Mouse (Mus musculus): ENCODE data around the gene Sh3bp4. TPM values are rescaled to one million over a fixed set of nuclear protein-coding genes. Genes with fewer than 3 reads are reported as not detected.

The Sh3bp4 gene
- polyA plus RNA-seq, 1 experiment from 2014 or later, result 20.8 TPM

DNA sequence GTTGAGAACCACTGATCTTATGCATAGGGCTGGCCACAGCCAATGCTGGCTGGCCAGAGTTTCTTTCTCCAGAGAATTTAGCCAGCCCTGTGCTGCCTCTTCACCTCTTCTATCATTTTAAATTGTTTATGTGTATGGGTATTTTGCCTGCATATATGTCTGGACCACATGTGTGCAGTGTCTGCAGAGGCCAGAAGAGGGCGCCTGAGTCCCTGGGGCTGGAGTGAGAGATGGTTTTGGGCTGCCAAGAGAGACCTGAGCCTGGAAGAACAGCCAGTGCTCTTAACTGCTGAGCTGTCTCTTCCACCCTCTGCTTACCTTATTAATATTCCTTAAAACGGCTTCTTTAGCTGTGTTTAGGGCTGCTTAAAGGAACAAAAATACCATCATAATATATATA, 105.1 kb downstream of the Sh3bp4 start:
- no peak overlapping the region for H3K9ac ChIP-seq (replicated peaks)
- no peaks in the 10 kb centered on the region for H3K27me3 ChIP-seq
- H3K9me3 ChIP-seq, result no peaks in the 10 kb centered on the region
- H3K4me1 ChIP-seq, result 0 out of 2 replicates have a peak, but pooled peaks cover 4% of the 10 kb centered on the region
- H3K27ac ChIP-seq (replicated peaks), result no peak overlapping the region
- WGBS, result 62% methylated on average over 2 of the region's 2 CpGs
- H3K4me3 ChIP-seq, result no peak overlapping the region
- H3K4me2 ChIP-seq (replicated peaks), result no peak overlapping the region
- ATAC-seq (replicated peaks), result no peak
- no peaks in the 10 kb centered on the region for H3K36me3 ChIP-seq

DNA sequence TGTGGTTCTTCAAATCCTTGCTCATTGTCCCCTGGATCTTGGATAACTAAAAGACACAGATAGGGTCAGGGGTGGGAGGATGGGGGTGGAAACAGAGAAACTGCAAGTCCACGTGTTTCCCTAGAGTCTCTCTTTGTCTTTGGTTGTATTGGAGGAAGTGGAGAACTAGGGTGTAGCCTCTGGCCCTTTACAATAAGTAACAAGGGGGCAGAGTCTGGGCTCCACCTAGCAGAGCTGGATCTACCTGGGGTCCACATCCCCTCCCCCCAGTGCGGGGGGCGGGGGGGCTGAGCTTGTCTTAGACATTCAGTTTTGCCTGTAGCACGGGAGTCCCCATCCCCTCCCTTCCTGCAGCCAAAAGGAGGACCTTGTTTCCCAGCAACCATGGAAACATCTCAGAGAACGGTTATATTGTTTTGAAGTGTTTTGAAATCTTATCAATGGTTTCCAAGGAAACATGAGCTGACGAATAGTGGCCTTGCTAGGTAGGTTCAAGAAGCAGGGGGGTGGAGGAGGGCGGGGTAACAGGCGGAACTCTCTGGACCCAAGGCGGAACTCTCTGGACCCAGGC, 113.1 kb downstream of the Sh3bp4 start:
- peak overlapping the region; percentile 58 for H3K27ac ChIP-seq (replicated peaks)
- no peaks in the 10 kb centered on the region for H3K9me3 ChIP-seq
- no peaks in the 10 kb centered on the region for H3K36me3 ChIP-seq
- H3K27me3 ChIP-seq, result no peaks in the 10 kb centered on the region
- peaks cover 15% of the 10 kb centered on the region for H3K4me1 ChIP-seq
- peak overlapping the region; percentile 14; the same call in 1 of the 2 replicates for H3K4me2 ChIP-seq (replicated peaks)
- peak; percentile 74 for ATAC-seq (replicated peaks)
- H3K4me3 ChIP-seq, result no peak overlapping the region
- 4% methylated on average over 9 of the region's 9 CpGs for WGBS
- H3K9ac ChIP-seq (replicated peaks), result no peak overlapping the region

DNA sequence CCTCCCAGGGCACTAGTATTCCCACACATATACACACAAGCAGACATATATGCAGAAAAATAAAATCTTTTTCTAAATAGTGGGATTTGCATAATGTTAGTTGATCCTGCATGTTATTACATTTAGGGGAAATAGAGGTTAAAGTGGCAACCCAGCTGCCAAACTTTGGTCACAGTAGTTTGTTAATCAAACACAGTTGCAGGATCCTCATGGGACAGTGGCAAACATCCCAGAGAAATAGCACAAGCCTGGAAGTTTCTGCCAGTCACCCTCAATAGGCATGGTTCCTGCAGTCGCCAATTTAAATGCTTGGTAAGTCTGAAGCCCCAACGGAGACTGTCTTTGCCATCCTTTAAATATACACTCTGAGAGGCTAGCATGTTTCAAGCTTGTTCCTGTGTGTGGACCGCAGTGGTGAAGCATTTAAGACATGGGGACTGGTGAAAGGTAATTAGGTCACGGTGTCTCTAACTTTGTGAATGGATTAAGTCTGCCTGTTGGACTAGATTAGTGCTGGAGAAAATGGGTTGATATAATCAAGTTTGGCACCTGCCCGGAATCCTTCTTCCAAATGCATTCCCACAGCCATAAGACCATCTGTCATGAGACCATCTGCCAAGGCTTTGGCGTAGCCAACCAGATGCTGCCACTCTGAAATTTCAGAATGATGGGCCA, 114.0 kb downstream of the Sh3bp4 start:
- Histone ChIP-seq H3K27ac (replicated peaks) (peak overlapping the region; percentile 58), H3K27me3 (no peaks in the 10 kb centered on the region)
- WGBS, result 51% methylated on average over 6 of the region's 6 CpGs

DNA sequence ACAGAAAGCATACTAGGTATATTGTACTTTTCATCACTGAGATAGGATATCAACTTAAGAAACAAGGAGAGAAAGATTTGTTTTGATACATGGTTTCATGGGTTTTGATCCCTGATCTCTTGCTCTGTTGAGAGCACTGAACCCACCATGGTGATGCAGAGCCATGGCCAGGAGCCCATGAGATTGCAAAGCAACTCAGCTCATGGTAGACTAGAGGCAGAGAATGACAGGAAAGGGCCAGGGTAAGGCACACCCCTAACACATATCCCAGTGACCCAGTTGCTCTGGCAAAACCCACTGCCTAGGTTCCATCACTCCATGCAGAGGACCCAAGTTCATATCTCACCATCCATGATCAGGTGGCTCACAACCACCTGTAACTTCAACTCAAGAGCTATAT, 114.6 kb downstream of the Sh3bp4 start:
- Histone ChIP-seq H3K27me3 (no peaks in the 10 kb centered on the region), H3K27ac (replicated peaks) (no peak overlapping the region), H3K36me3 (no peaks in the 10 kb centered on the region)

More for the DNA sequence above, 114.0 kb downstream of the Sh3bp4 start:
- H3K36me3 ChIP-seq, result no peaks in the 10 kb centered on the region
- no peak overlapping the region for H3K4me3 ChIP-seq
- no peaks in the 10 kb centered on the region for H3K9me3 ChIP-seq
- ATAC-seq (replicated peaks), result peak; percentile 36; the same call in 1 of the 2 replicates
- peaks cover 15% of the 10 kb centered on the region for H3K4me1 ChIP-seq
- no peak overlapping the region for H3K4me2 ChIP-seq (replicated peaks)
- no peak overlapping the region for H3K9ac ChIP-seq (replicated peaks)

DNA sequence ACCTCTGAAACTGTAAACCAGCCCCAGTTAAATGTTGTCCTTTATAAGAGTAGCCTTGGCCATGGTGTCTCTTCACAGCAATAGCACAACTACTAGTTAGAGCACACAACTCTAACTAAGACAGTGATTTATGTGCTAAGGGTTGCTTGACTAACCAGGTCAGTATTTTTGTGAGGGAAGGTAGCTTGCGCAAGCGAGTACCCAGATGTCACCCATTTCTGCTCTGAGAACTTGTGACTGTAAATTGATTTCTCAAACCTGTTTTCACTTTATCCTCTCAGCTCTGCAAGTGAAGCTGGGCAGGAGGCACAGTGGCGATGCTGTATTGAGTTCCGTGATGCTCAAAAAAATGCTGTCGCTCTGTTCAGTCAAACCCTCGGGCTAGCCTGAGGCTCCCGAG, 117.2 kb downstream of the Sh3bp4 start:
- Histone ChIP-seq H3K27me3 (no peaks in the 10 kb centered on the region), H3K9ac (replicated peaks) (no peak overlapping the region), H3K9me3 (no peaks in the 10 kb centered on the region), H3K36me3 (no peaks in the 10 kb centered on the region), H3K27ac (replicated peaks) (no peak overlapping the region), H3K4me3 (no peak overlapping the region), H3K4me2 (replicated peaks) (no peak overlapping the region), H3K4me1 (peaks cover 15% of the 10 kb centered on the region)
- no peak for ATAC-seq (replicated peaks)
- 83% methylated on average over 7 of the region's 7 CpGs for WGBS

More for the DNA sequence above, 114.6 kb downstream of the Sh3bp4 start:
- no peak overlapping the region for H3K4me2 ChIP-seq (replicated peaks)
- H3K9me3 ChIP-seq, result no peaks in the 10 kb centered on the region
- no peak overlapping the region for H3K4me3 ChIP-seq
- peaks cover 15% of the 10 kb centered on the region for H3K4me1 ChIP-seq
- ATAC-seq (replicated peaks), result no peak
- H3K9ac ChIP-seq (replicated peaks), result no peak overlapping the region

DNA sequence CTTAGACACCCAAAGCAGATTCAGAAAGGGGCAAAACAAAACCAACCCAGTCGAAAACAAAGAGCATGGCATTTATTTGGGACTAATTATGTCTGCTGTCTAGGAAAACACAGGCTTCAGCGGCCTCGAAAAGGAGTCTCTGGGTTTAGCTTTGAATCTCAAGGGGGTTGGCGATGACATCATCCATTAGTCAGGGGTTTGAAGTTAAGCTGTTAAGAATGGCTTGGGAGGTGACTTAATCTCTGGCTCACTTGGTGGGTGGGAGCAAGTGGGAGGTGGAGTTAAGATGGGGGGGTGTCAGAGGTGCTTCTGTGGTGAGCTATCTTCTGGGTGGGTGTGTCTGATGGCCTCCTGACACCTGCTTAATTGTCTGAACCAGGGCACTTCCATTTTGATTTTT, 117.9 kb downstream of the Sh3bp4 start:
- Histone ChIP-seq H3K36me3 (no peaks in the 10 kb centered on the region), H3K4me1 (peaks cover 14% of the 10 kb centered on the region), H3K9me3 (no peaks in the 10 kb centered on the region), H3K27ac (replicated peaks) (no peak overlapping the region), H3K4me3 (no peak overlapping the region), H3K9ac (replicated peaks) (no peak overlapping the region), H3K4me2 (replicated peaks) (no peak overlapping the region), H3K27me3 (no peaks in the 10 kb centered on the region)
- ATAC-seq (replicated peaks), result no peak
- WGBS, result 10% methylated on average over 4 of the region's 4 CpGs

DNA sequence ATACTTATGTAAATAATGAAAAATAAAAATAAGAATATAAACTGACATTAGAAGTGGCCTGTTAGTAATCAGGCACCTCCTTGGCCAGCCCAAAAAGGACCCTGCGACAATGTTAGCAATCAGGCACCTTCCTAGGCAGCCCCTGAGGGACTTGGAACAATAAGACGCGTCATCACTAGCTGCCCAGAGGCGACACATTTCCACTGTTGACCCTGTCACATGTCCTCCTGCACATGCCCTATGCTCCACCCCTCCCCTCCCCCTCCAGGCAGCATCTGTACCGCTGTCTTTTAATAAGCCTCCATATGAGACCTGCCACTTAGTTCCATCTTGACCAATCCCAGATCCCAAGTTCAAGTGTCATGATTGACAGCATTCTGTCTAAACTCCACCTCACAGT, 119.0 kb downstream of the Sh3bp4 start:
- WGBS, result 79% methylated on average over 5 of the region's 5 CpGs
- H3K4me2 ChIP-seq (replicated peaks), result no peak overlapping the region
- H3K4me1 ChIP-seq, result peaks cover 2% of the 10 kb centered on the region; the same call in 1 of the 2 replicates
- no peaks in the 10 kb centered on the region for H3K36me3 ChIP-seq
- H3K27ac ChIP-seq (replicated peaks), result no peak overlapping the region
- no peak overlapping the region for H3K9ac ChIP-seq (replicated peaks)
- no peak overlapping the region for H3K4me3 ChIP-seq
- H3K27me3 ChIP-seq, result no peaks in the 10 kb centered on the region
- H3K9me3 ChIP-seq, result no peaks in the 10 kb centered on the region
- ATAC-seq (replicated peaks), result no peak

DNA sequence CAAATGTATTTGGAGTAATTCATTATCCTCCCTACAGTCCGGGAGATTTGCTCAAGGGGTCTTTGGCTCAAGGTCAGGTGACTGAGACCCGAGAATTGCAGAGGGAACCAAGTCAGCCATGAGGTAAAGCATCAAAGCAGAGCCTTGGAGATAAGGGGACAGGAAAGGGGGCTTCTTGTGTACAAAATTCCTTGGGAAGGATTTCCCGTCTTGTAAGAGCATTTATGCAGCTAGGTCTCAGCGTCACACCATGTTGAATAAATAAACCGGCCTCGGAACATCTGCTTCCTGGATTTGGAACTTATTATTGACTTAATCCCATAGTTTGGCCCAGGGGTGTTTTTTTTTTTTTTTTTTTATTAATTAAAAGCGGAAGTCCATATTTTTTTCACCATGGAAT, 120.4 kb downstream of the Sh3bp4 start:
- 51% methylated on average over 7 of the region's 7 CpGs for WGBS
- no peak overlapping the region for H3K9ac ChIP-seq (replicated peaks)
- no peak overlapping the region for H3K27ac ChIP-seq (replicated peaks)
- no peak for ATAC-seq (replicated peaks)
- H3K4me3 ChIP-seq, result no peak overlapping the region
- no peaks in the 10 kb centered on the region for H3K36me3 ChIP-seq
- H3K4me2 ChIP-seq (replicated peaks), result no peak overlapping the region
- H3K4me1 ChIP-seq, result no peaks in the 10 kb centered on the region
- no peaks in the 10 kb centered on the region for H3K27me3 ChIP-seq
- H3K9me3 ChIP-seq, result no peaks in the 10 kb centered on the region

DNA sequence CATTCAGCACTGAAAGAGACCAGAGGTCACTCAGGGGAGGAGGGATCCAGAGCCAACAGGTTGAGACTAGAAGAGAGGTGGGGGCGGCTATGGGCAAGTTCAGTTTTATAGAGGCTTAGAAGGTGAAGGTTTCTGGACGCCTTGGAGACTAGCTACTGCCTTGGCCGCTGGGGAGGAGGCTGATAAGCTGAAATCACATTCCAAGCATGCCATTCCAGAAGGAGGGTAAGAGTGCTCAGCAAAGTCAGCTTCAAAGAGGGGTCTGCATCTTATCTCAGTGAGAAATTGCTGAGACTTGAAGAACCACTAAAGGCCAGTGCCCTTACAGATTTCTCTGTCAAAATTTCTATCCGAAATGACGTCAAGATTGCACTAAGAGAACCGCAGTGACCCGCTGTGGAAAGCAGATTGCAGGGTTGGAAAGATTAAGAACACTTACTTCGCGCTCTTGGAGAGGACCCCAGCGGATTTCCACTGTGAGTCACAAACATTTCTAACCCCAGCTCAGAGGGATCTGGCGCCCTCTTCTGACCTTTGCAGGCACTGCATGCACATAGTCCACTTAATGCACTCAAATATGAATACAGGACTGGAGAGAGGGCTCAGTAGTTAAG, 121.0 kb downstream of the Sh3bp4 start:
- no peak for ATAC-seq (replicated peaks)
- no peaks in the 10 kb centered on the region for H3K27me3 ChIP-seq
- H3K4me3 ChIP-seq, result no peak overlapping the region
- H3K36me3 ChIP-seq, result no peaks in the 10 kb centered on the region
- no peaks in the 10 kb centered on the region for H3K9me3 ChIP-seq
- WGBS, result 23% methylated on average over 11 of the region's 11 CpGs
- no peak overlapping the region for H3K27ac ChIP-seq (replicated peaks)
- H3K9ac ChIP-seq (replicated peaks), result no peak overlapping the region
- H3K4me1 ChIP-seq, result no peaks in the 10 kb centered on the region
- no peak overlapping the region for H3K4me2 ChIP-seq (replicated peaks)

DNA sequence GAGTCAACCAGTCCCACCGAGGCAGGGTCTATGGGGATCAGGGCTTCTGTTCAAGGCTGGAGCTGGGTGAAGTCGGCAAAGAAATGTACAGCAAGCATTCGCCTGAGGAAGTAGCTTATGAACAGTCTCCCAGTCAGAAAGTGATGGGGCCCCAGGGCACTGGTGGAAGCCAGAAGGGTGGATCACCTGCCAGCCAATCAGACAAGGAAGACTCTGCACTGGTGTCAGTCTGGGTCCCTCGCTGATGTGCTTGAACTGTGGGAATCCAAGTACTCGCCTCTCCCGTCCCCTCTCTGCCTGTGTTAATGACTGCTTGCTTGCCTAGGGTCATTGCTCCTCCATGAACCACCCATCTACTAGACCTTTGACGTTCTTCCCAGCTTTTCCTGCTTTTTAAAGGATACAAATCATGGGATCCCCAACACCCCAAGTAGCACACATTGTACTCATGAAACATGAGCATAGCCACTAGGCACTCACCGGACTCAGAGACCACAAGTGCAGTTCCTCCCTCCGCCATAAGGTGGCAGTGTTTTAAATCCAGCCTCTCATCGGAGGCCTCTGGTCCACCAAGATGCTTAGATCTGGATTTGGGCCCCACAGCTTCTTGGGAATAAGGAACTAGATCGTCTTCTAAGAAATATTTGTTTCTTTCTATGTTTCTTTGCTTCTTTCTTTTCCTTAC, 122.5 kb downstream of the Sh3bp4 start:
- no peaks in the 10 kb centered on the region for H3K4me1 ChIP-seq
- WGBS, result 74% methylated on average over 11 of the region's 11 CpGs
- H3K27ac ChIP-seq (replicated peaks), result no peak overlapping the region
- no peak overlapping the region for H3K4me2 ChIP-seq (replicated peaks)
- H3K27me3 ChIP-seq, result no peaks in the 10 kb centered on the region
- no peak overlapping the region for H3K9ac ChIP-seq (replicated peaks)
- no peak for ATAC-seq (replicated peaks)
- H3K36me3 ChIP-seq, result no peaks in the 10 kb centered on the region
- H3K9me3 ChIP-seq, result no peaks in the 10 kb centered on the region
- no peak overlapping the region for H3K4me3 ChIP-seq

DNA sequence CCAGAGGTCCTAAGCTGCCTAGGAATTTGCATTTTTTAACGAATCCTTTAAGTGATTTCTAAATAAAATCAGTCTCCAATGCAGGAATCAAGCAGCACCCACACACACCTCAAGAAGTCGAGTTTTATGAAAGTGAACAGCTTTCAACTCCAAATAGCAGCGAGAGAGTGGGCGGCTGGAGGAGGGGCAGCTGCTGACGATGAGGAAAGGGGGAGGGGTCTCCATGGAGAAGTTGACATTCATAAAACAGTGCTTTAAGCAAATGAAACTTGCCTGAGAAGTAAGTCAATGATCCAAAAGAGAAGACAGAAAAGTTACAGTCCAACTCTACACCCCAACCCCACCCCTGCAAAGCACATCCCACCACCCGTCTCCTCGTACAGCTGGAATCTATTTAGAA, 123.4 kb downstream of the Sh3bp4 start:
- no peak overlapping the region for H3K9ac ChIP-seq (replicated peaks)
- no peak for ATAC-seq (replicated peaks)
- no peaks in the 10 kb centered on the region for H3K9me3 ChIP-seq
- H3K4me2 ChIP-seq (replicated peaks), result no peak overlapping the region
- H3K4me1 ChIP-seq, result no peaks in the 10 kb centered on the region
- 79% methylated on average over 7 of the region's 7 CpGs for WGBS
- H3K4me3 ChIP-seq, result no peak overlapping the region
- no peaks in the 10 kb centered on the region for H3K36me3 ChIP-seq
- no peaks in the 10 kb centered on the region for H3K27me3 ChIP-seq
- no peak overlapping the region for H3K27ac ChIP-seq (replicated peaks)
